Mouse (Mus musculus): ENCODE results near the gene Gstm2. TPM values are rescaled to one million over a fixed set of nuclear protein-coding genes. Genes with fewer than 3 reads are reported as not detected.
"Not testable (repeated sequence)": the region's sequence is repeated elsewhere in the genome, so short reads cannot be mapped to it uniquely, and the experiment has no call there.

The Gstm2 gene
- polyA plus RNA-seq, 1 experiment from 2014 or later = 18.5 TPM

DNA sequence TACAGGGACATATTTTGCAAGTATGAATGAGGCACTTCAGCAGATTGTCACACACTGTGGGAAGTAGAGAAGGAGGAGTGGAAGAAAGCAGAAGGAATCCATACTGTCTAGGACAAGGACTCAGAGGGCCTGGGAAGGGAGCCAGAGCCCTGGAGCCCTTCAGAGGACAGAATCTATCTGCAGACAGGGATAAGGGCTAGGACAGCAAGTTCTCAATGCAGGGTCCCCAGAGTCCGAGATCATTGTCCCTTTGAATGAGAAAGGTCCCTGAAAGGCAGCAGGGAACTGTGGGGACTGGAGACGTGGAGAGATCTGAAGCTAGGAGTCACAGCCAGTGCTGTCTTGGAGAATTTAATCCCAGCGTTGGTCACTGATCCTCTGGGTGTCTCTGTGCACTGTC lies 33.0 kb upstream of the Gstm2 start:
- H3K27me3 ChIP-seq (ENCODE audit: control insufficient read depth, insufficient read depth, low read length); DNase-seq (ENCODE audit: low spot score); H3K27ac ChIP-seq (ENCODE audit: low read depth, low read length); H3K9ac ChIP-seq (ENCODE audit: low read length); H3K36me3 ChIP-seq (ENCODE audit: control insufficient read depth, insufficient read depth, low read length); H3K4me3 ChIP-seq (ENCODE audit: low read depth, low read length); H3K4me2 ChIP-seq (ENCODE audit: low read depth); ATAC-seq (ENCODE audit: insufficient read depth, low FRiP score, low TSS enrichment); H3K9me3 ChIP-seq (ENCODE audit: control insufficient read depth, low read length): not testable (repeated sequence)
- H3K4me1 ChIP-seq (ENCODE audit: control insufficient read depth, insufficient read depth, low read length) = peaks cover 11% of the 10 kb centered on the region; the same call in 1 of the 2 replicates
- WGBS = 79% methylated on average over 3 of the region's 3 CpGs

DNA sequence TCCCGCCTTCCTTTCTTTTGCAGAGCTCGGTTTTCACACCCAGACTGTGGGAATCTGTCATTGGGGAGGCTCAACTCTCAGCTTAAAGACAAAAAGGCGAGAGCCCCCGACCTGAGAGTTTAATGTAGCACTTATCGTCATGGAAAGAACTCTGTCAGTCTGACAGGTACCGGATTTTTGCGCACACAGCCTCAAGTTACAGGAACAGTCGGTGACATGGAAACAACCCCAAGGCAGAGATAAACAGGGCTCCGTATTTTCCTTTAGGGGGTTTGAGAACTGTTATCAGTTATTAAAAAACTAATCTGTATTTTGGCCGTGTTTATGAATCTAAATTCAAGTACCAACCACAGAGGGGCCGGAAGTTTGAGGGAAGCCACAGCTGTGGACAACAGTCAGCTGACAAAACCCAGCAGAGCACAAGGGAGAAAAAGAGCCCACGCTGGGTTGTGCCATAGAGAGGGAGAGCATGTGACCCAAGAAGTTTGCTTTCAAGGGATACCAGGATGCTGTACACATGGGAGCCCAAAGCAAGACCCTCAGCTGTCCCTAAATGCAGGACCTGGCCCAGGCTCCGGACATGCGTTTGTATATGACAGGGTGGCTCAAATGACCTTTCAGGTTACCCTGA lies 32.1 kb upstream of the Gstm2 start:
- WGBS = 39% methylated on average over 14 of the region's 14 CpGs
- Histone ChIP-seq H3K27ac (ENCODE audit: low read depth, low read length) (no peak overlapping the region), H3K4me3 (ENCODE audit: low read depth, low read length) (peak overlapping the region; percentile 36; the same call in 1 of the 2 replicates), H3K9me3 (ENCODE audit: control insufficient read depth, low read length) (no peaks in the 10 kb centered on the region), H3K36me3 (ENCODE audit: control insufficient read depth, insufficient read depth, low read length) (no peaks in the 10 kb centered on the region), H3K4me1 (ENCODE audit: control insufficient read depth, insufficient read depth, low read length) (peaks cover 11% of the 10 kb centered on the region; the same call in 1 of the 2 replicates), H3K27me3 (ENCODE audit: control insufficient read depth, insufficient read depth, low read length) (no peaks in the 10 kb centered on the region), H3K9ac (ENCODE audit: low read length) (peak overlapping the region; percentile 15; the same call in 1 of the 2 replicates), H3K4me2 (ENCODE audit: low read depth) (peak overlapping the region; percentile 86)
- DNase-seq (ENCODE audit: low spot score) (no peak), ATAC-seq (ENCODE audit: insufficient read depth, low FRiP score, low TSS enrichment) (peak; percentile 28; the same call in 1 of the 2 replicates)

DNA sequence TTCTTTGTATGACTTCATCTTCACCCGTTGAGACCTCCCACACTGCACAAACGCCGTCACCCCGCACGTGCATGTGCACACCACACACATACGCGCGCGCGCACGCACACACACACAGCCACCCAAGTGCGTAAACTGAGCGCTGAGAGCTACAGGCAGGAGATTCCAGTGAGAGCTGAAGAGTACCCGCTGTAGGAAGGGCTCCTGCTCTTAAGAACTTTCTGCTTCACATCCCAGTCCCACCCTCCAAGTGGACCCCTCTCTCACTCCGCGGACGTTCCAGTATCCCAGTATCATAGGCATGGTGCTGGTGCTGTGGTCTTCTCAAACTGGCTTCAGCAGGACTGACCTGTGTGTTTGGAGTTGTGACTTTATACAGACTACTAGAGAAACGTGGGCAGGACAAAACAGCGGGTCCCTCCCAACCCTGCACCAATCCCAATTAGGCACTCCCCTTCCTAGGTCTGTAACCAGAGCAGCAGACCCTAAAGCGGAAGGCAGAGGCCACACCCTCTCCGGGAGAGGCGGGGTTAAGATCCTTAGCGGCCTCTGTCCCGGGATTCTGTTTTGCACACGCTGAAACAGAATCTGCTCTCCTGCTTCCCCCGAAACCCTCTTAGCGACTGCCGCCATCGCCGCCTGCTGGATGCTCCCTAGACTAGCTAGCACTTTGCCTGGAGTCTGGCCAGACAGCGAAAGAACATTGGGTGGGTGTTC lies 31.4 kb upstream of the Gstm2 start, which contains the start of gene Gstm1:
Gene Gstm1, minus strand, starts transcription at position 501 of the 717 bp plus-strand sequence.
- Histone ChIP-seq H3K9me3 (ENCODE audit: control insufficient read depth, low read length) (no peaks in the 10 kb centered on the region), H3K36me3 (ENCODE audit: control insufficient read depth, insufficient read depth, low read length) (no peaks in the 10 kb centered on the region), H3K4me1 (ENCODE audit: control insufficient read depth, insufficient read depth, low read length) (peaks cover 11% of the 10 kb centered on the region; the same call in 1 of the 2 replicates), H3K27ac (ENCODE audit: low read depth, low read length) (peak within 1 kb of the TSS; percentile 46; the same call in 1 of the 2 replicates), H3K4me3 (ENCODE audit: low read depth, low read length) (peak within 1 kb of the TSS; percentile 36), H3K27me3 (ENCODE audit: control insufficient read depth, insufficient read depth, low read length) (no peaks in the 10 kb centered on the region), H3K9ac (ENCODE audit: low read length) (peak within 1 kb of the TSS; percentile 55), H3K4me2 (ENCODE audit: low read depth) (peak within 1 kb of the TSS; percentile 86)
- peak; percentile 92 for DNase-seq (ENCODE audit: low spot score)
- under 1% methylated on average over 31 of the region's 31 CpGs for WGBS
- peak; percentile 94 for ATAC-seq (ENCODE audit: insufficient read depth, low FRiP score, low TSS enrichment)

DNA sequence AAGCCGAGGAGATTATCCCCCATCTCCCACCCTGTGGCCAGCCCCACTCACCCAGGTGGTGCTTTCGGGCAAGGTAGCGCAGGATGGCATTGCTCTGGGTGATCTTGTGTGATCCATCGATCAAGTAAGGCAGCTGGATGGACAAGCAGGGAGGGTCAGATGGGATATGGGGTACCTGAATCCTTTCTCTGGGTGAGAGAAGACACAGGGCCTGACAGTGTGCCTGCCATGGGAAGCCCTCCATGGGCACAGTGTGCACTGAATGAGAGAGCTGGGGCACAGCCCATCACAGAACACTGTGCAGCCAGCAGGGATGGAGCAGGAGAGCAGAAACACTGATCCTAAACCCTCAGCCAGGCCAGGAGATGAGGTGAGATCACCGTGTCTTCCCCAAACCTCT lies 30.2 kb upstream of the Gstm2 start:
- not testable (repeated sequence) for H3K36me3 ChIP-seq (ENCODE audit: control insufficient read depth, insufficient read depth, low read length); H3K9me3 ChIP-seq (ENCODE audit: control insufficient read depth, low read length); H3K4me2 ChIP-seq (ENCODE audit: low read depth); H3K27ac ChIP-seq (ENCODE audit: low read depth, low read length); H3K27me3 ChIP-seq (ENCODE audit: control insufficient read depth, insufficient read depth, low read length); H3K4me3 ChIP-seq (ENCODE audit: low read depth, low read length); DNase-seq (ENCODE audit: low spot score); ATAC-seq (ENCODE audit: insufficient read depth, low FRiP score, low TSS enrichment); H3K9ac ChIP-seq (ENCODE audit: low read length)
- H3K4me1 ChIP-seq (ENCODE audit: control insufficient read depth, insufficient read depth, low read length) = peaks cover 11% of the 10 kb centered on the region; the same call in 1 of the 2 replicates
- WGBS = 86% methylated on average over 5 of the region's 5 CpGs

DNA sequence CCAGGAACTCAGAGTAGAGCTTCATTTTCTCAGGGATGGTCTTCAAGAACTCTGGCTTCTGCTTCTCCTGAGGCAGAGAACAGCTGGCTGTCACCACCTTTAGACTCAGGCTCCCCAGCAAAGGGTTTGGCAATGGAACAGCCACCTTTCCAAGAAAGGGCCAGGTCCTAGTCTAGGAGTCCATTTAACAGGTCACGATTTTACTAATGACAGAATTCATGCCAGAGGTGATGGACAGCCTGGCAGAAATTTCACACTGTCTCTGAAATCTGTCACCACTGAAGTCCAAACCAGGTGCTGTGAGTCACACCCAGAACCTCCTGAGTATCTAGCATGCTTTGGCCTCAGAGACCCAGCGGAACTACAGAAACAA lies 28.7 kb upstream of the Gstm2 start:
- Histone ChIP-seq H3K4me1 (ENCODE audit: control insufficient read depth, insufficient read depth, low read length) (peaks cover 11% of the 10 kb centered on the region; the same call in 1 of the 2 replicates), H3K4me2 (ENCODE audit: low read depth) (no peak overlapping the region), H3K4me3 (ENCODE audit: low read depth, low read length) (no peak overlapping the region), H3K36me3 (ENCODE audit: control insufficient read depth, insufficient read depth, low read length) (no peaks in the 10 kb centered on the region), H3K9me3 (ENCODE audit: control insufficient read depth, low read length) (no peaks in the 10 kb centered on the region), H3K9ac (ENCODE audit: low read length) (no peak overlapping the region), H3K27me3 (ENCODE audit: control insufficient read depth, insufficient read depth, low read length) (no peaks in the 10 kb centered on the region), H3K27ac (ENCODE audit: low read depth, low read length) (no peak overlapping the region)
- DNase-seq (ENCODE audit: low spot score) (no peak), ATAC-seq (ENCODE audit: insufficient read depth, low FRiP score, low TSS enrichment) (no peak)
- 94% methylated on average over 2 of the region's 2 CpGs for WGBS

DNA sequence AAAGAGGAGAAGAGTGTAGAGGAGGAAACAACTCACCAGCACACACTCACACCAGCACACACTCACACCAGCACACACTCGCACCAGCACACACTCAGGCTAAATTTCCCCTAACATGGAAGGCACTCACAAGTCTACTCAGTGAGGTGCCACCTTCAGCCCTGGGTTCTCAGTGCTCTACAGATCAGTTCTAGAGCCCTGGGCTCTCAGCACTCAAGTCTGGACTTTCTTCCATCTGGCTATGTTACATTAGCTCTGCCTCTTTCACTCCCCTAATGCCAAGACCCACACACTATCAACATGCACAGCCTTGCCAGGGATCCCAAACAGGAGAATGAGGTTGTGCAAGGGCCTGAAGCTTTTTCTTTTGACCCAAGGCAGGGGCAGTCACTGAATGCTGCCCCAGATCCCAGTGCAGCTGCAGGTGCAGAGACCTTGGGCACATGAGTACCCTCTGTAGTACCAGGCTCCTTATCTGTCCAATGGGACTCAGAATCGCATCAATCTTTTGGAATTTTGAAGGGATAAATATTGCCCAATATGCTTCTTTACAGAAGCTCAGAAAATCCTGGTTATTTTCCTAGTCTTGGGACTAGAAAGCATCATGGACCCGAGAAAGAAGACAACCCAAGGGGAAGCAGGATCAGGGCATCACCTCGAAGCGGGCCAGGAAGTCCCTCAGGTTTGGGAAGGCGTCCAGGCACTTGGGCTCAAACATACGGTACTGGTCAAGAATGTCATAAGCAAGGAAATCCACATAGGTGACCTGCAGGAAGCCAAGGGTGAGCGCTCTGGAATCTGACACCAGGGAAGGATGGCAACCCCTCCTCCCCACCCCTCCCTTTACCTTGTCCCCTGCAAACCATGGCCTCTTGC lies 28.1 kb upstream of the Gstm2 start:
- no peak overlapping the region for H3K27ac ChIP-seq (ENCODE audit: low read depth, low read length)
- DNase-seq (ENCODE audit: low spot score) = no peak
- H3K9ac ChIP-seq (ENCODE audit: low read length) = no peak overlapping the region
- peaks cover 11% of the 10 kb centered on the region; the same call in 1 of the 2 replicates for H3K4me1 ChIP-seq (ENCODE audit: control insufficient read depth, insufficient read depth, low read length)
- ATAC-seq (ENCODE audit: insufficient read depth, low FRiP score, low TSS enrichment) = no peak
- H3K27me3 ChIP-seq (ENCODE audit: control insufficient read depth, insufficient read depth, low read length) = no peaks in the 10 kb centered on the region
- no peak overlapping the region for H3K4me3 ChIP-seq (ENCODE audit: low read depth, low read length)
- 76% methylated on average over 7 of the region's 8 CpGs for WGBS
- no peaks in the 10 kb centered on the region for H3K9me3 ChIP-seq (ENCODE audit: control insufficient read depth, low read length)
- no peak overlapping the region for H3K4me2 ChIP-seq (ENCODE audit: low read depth)
- no peaks in the 10 kb centered on the region for H3K36me3 ChIP-seq (ENCODE audit: control insufficient read depth, insufficient read depth, low read length)

DNA sequence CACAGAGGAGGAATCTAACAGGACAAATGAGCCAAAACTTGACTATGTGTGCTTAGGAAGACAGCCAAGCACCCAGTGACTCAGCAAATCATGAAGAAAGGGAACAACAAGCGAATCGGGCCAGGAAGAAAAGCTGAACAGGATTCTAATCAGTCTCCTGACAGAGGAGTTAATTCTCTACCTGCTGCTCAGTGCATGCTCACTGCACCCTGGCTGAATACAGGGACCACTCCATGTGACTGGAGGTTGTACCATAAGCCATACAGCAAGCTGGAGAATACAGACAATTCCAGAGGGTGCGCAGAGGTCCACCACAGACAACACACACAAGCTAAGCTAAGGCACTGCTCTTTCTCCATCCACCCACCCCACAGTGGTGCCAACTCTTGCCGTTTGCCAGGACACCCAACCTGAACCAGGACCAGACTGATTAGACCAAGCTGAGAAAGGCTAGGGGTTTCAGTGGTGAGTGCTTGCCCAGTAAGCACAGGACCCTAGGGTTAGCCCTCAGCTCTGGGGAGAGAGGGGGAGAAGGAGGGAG lies 27.1 kb upstream of the Gstm2 start:
- DNase-seq (ENCODE audit: low spot score) (no peak), ATAC-seq (ENCODE audit: insufficient read depth, low FRiP score, low TSS enrichment) (no peak)
- Histone ChIP-seq H3K9me3 (ENCODE audit: control insufficient read depth, low read length) (no peaks in the 10 kb centered on the region), H3K4me2 (ENCODE audit: low read depth) (no peak overlapping the region), H3K4me3 (ENCODE audit: low read depth, low read length) (no peak overlapping the region), H3K9ac (ENCODE audit: low read length) (no peak overlapping the region), H3K36me3 (ENCODE audit: control insufficient read depth, insufficient read depth, low read length) (no peaks in the 10 kb centered on the region), H3K27me3 (ENCODE audit: control insufficient read depth, insufficient read depth, low read length) (no peaks in the 10 kb centered on the region), H3K4me1 (ENCODE audit: control insufficient read depth, insufficient read depth, low read length) (peaks cover 8% of the 10 kb centered on the region; the same call in 1 of the 2 replicates), H3K27ac (ENCODE audit: low read depth, low read length) (no peak overlapping the region)
- WGBS = 89% methylated on average over 4 of the region's 4 CpGs

DNA sequence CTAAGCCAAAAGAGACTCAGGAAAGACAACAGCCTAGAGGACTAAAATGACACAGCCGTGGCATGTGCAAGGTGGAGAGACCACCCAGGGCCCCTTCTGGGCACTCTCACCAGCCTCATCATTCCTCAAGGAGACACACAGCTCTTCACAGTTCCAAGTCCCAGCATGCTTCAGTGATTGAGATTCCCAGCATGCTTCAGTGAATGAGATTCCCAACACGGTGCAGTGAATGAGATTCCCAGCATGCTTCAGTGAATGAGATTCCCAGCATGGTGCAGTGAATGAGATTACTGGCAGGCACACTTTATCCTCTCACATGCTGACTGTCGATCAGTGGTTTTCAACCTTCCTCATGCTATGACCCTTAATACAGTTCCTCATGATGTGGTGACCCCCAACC lies 25.3 kb upstream of the Gstm2 start:
- Histone ChIP-seq H3K27me3 (ENCODE audit: control insufficient read depth, insufficient read depth, low read length) (no peaks in the 10 kb centered on the region), H3K4me3 (ENCODE audit: low read depth, low read length) (no peak overlapping the region), H3K4me1 (ENCODE audit: control insufficient read depth, insufficient read depth, low read length) (no peaks in the 10 kb centered on the region), H3K9ac (ENCODE audit: low read length) (no peak overlapping the region), H3K4me2 (ENCODE audit: low read depth) (no peak overlapping the region), H3K27ac (ENCODE audit: low read depth, low read length) (no peak overlapping the region), H3K36me3 (ENCODE audit: control insufficient read depth, insufficient read depth, low read length) (no peaks in the 10 kb centered on the region), H3K9me3 (ENCODE audit: control insufficient read depth, low read length) (no peaks in the 10 kb centered on the region)
- no peak for DNase-seq (ENCODE audit: low spot score)
- 64% methylated on average over 3 of the region's 3 CpGs for WGBS
- ATAC-seq (ENCODE audit: insufficient read depth, low FRiP score, low TSS enrichment) = 0 out of 2 replicates have a peak, but pooled peaks have one; percentile 35
